ENCODE assay signal across 8 mouse cellular contexts in genomic region chr5:104859962-104860525, GRCm38 (mm10). TPM values are rescaled to one million over a fixed set of nuclear protein-coding genes. Genes with fewer than 3 reads are reported as not detected.
A peak's percentile ranks its signal among the peaks of the same experiment; 100 is the strongest.
DNase-seq lines count a peak whose midpoint lies in the region; ATAC-seq and TF ChIP-seq lines count a peak whose summit lies in the region.
"Not testable (repeated sequence)": the region's sequence is repeated elsewhere in the genome, so short reads cannot be mapped to it uniquely, and the experiment has no call there.

Gene Zfp951 (minus strand): TSS chr5:104860070.

- H3K36me3 ChIP-seq in hindbrain, postnatal 0 days (ENCODE audit: insufficient read depth, low read length) = not testable (repeated sequence)

- not testable (repeated sequence) for H3K27me3 ChIP-seq in hindbrain, postnatal 0 days (ENCODE audit: insufficient read depth, low read length)

- ATAC-seq in hindbrain, postnatal 0 days = peak; percentile 98

- WGBS in hindbrain, postnatal 0 days = 44% methylated on average over 11 of the region's 12 CpGs

- TF ChIP-seq CTCF in cortical plate, adult 2 months (IDR thresholded peaks at IDR 0.05; ENCODE audit: extremely low read depth, insufficient read depth, low read length); hindbrain, postnatal 0 days (IDR thresholded peaks at IDR 0.05; ENCODE audit: low read depth): not testable (repeated sequence)

- H3K4me3 ChIP-seq in cortical plate, adult 2 months (ENCODE audit: insufficient read depth, low read length) = peak within 1 kb of the TSS; percentile 74
- peak within 1 kb of the TSS; percentile 23 for H3K4me3 ChIP-seq in hindbrain, postnatal 0 days (ENCODE audit: low read length)

- peak within 1 kb of the TSS; percentile 27; the same call in 1 of the 2 replicates for H3K4me2 ChIP-seq in hindbrain, postnatal 0 days (ENCODE audit: low read depth, low read length)

- peak; percentile 18 for DNase-seq in WW6 (ENCODE audit: low read depth, low spot score)
- peak; percentile 8 for DNase-seq in gastrocnemius, postnatal 10 days
- peak; percentile 70 for DNase-seq in hindbrain, postnatal 0 days (ENCODE audit: low spot score)
- peak; percentile 77 for DNase-seq in left cerebral cortex, adult 11 months (ENCODE audit: low spot score)
- peak; percentile 62 for DNase-seq in lung, postnatal 14 days
- peak; percentile 45 for DNase-seq in ovary, postnatal 14 days (ENCODE audit: low spot score)
- DNase-seq in thymus, postnatal 25 days = peak; percentile 56

- H3K27ac ChIP-seq in cortical plate, adult 2 months (ENCODE audit: insufficient read depth, low read length) = peak within 1 kb of the TSS; percentile 71; the same call in 1 of the 2 replicates
- not testable (repeated sequence) for H3K27ac ChIP-seq in hindbrain, postnatal 0 days

- H3K4me1 ChIP-seq in cortical plate, adult 2 months (ENCODE audit: control insufficient read depth, insufficient read depth, low read length); hindbrain, postnatal 0 days (ENCODE audit: insufficient read depth, low read length): not testable (repeated sequence)

- not testable (repeated sequence) for H3K9me3 ChIP-seq in hindbrain, postnatal 0 days (ENCODE audit: low read length)

- not testable (repeated sequence) for H3K9ac ChIP-seq in hindbrain, postnatal 0 days (replicated peaks; ENCODE audit: low read length)

- TF ChIP-seq POLR2A in cortical plate, adult 2 months (IDR thresholded peaks at IDR 0.05; ENCODE audit: extremely low read depth, insufficient read depth, low read length) = not testable (repeated sequence)

RNA-seq across cellular contexts. Expression of gene Zfp951, which starts in this region (rescaled TPM):
- polyA plus RNA-seq in cortical plate, adult 2 months (2012; rRNA removed) = 2.1 and 2.3 TPM in 2 replicates
- total RNA-seq in gastrocnemius, postnatal 10 days (2021) = 1 to 10 TPM; 1.8 to 2.4 TPM
- 1.7 TPM in 2 replicates for total RNA-seq in hindbrain, postnatal 0 days (2014; rRNA removed)
- 3.7 and 4.9 TPM in 2 replicates for polyA plus RNA-seq in hindbrain, postnatal 0 days (2015; fragmentation: Nextera tagmentation; extraction: Ambion mirVana)

Comparison
In these comparisons a context has a peak if more than half of its experiments do, and no peak if none do; other contexts are left out.
1. DNase-seq: peak in every context shown above with its lines; median percentile 77 in left cerebral cortex, adult 11 months; 70 in hindbrain, postnatal 0 days; 62 in lung, postnatal 14 days; 56 in thymus, postnatal 25 days; 45 in ovary, postnatal 14 days; 18 in WW6; 8 in gastrocnemius, postnatal 10 days.